Mouse (Mus musculus) MN1 (cell line): ENCODE data around the gene Mrpl43.

ENCODE experiments used
- DNase-seq: peaks from one replicate; pipeline ENCODE4 v3.0.0-alpha.2; 2016; ENCODE audit warnings: low spot score

Gene Mrpl43

DNA sequence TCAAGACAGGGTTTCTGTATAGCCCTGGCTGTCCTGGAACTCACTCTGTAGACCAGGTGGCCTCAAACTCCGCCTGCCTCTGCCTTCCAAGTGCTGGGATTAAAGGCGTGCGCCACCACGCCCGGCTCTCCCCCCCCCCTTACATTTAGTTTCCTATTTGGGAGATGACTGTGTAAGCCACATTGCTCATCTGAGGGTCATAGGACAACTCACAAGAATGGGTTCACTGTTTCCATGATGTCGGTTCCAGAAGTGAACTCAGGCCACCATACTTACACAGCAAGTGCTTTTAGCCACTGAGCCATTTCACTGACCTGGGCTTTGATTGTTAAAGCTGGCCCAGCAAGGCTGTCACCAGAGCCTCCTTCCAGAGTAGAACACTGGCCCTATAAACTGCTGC lies 29.1 kb downstream of the Mrpl43 start:
- DNase-seq = no peak

DNA sequence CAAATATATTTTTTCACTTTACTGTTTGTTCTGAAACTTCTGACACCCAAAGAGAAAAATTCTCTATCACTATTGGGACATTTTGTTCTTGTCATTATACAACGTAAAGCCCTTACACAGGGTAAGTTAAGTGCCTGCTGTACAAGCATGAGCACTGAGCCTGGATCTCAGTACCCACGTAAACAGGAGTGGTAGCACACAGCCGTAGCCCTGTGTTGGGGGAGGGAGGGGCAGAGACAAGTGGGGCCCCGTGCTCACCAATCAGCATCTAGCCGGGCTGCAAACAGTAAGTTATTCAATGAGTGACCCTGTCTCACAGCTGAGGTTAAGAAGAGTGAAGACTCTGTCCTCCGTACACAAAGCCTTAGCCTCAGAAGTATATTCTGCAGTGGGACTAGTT lies 29.6 kb downstream of the Mrpl43 start:
- DNase-seq = no peak

DNA sequence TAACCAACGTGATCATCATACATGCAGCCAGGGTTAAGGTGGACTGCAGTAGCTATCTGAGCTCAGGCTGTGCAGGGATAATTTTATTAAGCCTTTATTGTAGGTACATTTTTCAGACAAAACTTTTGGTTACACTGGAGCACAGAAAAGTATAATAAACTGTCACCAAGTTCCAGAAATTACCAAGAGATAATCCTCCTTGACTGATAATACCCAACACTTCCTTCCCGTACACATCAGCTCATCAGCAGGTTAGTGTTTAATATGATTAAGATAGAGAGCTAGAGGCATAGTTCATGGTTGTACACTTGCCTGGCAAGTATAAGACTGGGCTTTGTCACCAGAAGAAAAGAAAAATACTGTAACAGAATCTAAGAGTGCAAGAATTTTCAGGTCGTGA lies 37.9 kb downstream of the Mrpl43 start:
- DNase-seq = no peak

DNA sequence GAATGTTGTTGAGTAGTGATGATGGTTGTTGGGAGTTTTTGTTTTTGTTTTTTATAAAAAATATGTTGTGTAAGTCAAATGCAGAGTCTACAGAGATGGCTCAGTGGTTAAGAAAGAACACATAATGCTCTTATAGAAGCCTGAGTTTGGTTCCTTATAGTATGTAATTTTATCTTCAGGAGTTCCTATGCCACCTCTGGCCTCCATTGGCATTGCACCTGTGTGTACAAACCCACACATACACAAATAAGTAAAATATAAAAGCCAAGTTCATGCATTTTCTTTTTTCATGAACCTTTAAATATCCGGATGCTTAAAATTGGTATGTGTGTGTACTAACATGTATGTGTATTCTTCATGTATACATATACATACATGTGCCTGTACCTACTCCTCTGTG lies 40.3 kb downstream of the Mrpl43 start:
- no peak for DNase-seq

DNA sequence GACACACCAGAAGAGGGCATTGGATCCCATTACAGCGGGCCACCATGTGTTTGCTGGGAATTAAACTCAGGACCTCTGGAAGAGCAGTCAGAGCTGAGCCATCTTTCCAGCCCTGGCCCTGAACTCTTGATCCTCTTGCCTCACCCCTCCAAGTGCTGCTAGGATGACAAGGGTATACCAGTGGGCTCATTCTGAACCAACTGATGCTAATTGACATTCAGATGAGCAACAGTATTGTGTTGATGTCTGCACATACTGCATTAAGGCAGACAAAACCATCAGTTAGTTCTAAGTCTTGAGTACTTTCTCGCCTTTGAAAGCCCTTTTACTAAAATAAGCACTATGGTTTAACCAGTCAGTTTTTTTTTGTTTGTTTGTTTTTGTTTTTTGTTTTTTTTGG lies 46.6 kb downstream of the Mrpl43 start:
- DNase-seq = no peak
